Mouse (Mus musculus) adrenal gland, postnatal 0 days (tissue): ENCODE measurements around the gene S100a1. TPM values are rescaled to one million over a fixed set of nuclear protein-coding genes. Genes with fewer than 3 reads are reported as not detected.

Experiments used
- polyA plus RNA-seq: library from polyadenylated mRNA; unstranded; fragments of >200 nt; fragmentation: Nextera tagmentation; extraction: Ambion mirVana; gene quantifications from 2 replicates; pipeline ENCODE4 v1.2.1, GENCODE M21; 2015

Gene S100a1
- polyA plus RNA-seq: 127 and 178 TPM in 2 replicates

GRCm38 (mm10) chr3:90513796-90514590 is at the start of gene S100a1, which contains the start of gene S100a13:
TSS of gene S100a1 (minus strand) at chr3:90514392.
TSS of gene S100a13 (plus strand) at chr3:90514435.

GRCm38 (mm10) chr3:90560008-90560628 is 45.9 kb upstream of the S100a1 start, which contains the start of gene S100a3:
TSS of gene S100a3 (plus strand) at chr3:90560578.

GRCm38 (mm10) chr3:90537141-90537904 is 23.1 kb upstream of the S100a1 start, which contains the start of gene S100a16:
TSS of gene S100a16 (plus strand) at chr3:90537254.

GRCm38 (mm10) chr3:90526580-90526979 is 12.4 kb upstream of the S100a1 start, which contains the start of gene S100a14:
TSS of gene S100a14 (plus strand) at chr3:90526856.

GRCm38 (mm10) chr3:90508950-90509746 is 5.0 kb downstream of the S100a1 start, which contains the start of gene Chtop:
TSS of gene Chtop (minus strand) at chr3:90509498.

GRCm38 (mm10) chr3:90490696-90491256 is 23.4 kb downstream of the S100a1 start, which contains the start of gene Snapin:
TSS of gene Snapin (minus strand) at chr3:90491033.

GRCm38 (mm10) chr3:90475831-90476611 is 38.2 kb downstream of the S100a1 start, which contains the start of gene Ilf2:
TSS of gene Ilf2 (plus strand) at chr3:90476126.

GRCm38 (mm10) chr3:90465686-90466310 is 48.4 kb downstream of the S100a1 start, which contains the start of gene Npr1:
TSS of gene Npr1 (minus strand) at chr3:90465866.

Other genes with a start within 250 kb of the S100a1 start
- 2.0 and 2.4 TPM in 2 replicates for gene Dennd4b, start 249.2 kb downstream of the S100a1 start, polyA plus RNA-seq
- gene Gatad2b, start 221.2 kb downstream of the S100a1 start, polyA plus RNA-seq: 6.1 and 9.7 TPM in 2 replicates
- gene Slc27a3, start 124.5 kb downstream of the S100a1 start, polyA plus RNA-seq: 43.2 and 97.6 TPM in 2 replicates
- 15.3 and 25.4 TPM in 2 replicates for gene Ints3, start 80.8 kb downstream of the S100a1 start, polyA plus RNA-seq
- 20.6 and 53.8 TPM in 2 replicates for gene Npr1, start 48.5 kb downstream of the S100a1 start, polyA plus RNA-seq
- gene Ilf2, start 38.3 kb downstream of the S100a1 start, polyA plus RNA-seq: 77.1 and 81.3 TPM in 2 replicates
- 90.4 and 135 TPM in 2 replicates for gene Snapin, start 23.4 kb downstream of the S100a1 start, polyA plus RNA-seq
- gene Chtop, start 4.9 kb downstream of the S100a1 start, polyA plus RNA-seq: 74.9 and 87.8 TPM in 2 replicates
- 73.1 and 107 TPM in 2 replicates for gene S100a13, start within 50 bp of the S100a1 start, polyA plus RNA-seq
- 0.50 and 0.77 TPM in 2 replicates for gene S100a14, start 12.5 kb upstream of the S100a1 start, polyA plus RNA-seq
- 126 and 159 TPM in 2 replicates for gene S100a16, start 22.9 kb upstream of the S100a1 start, polyA plus RNA-seq
- gene S100a3, start 46.2 kb upstream of the S100a1 start, polyA plus RNA-seq: 0.11 and 0.14 TPM in 2 replicates
- not detected in 2 replicates for gene S100a2, start 75.9 kb upstream of the S100a1 start, polyA plus RNA-seq
- not detected in 2 replicates for gene Gm42674, start 87.5 kb upstream of the S100a1 start, polyA plus RNA-seq
- gene S100a4, start 89.4 kb upstream of the S100a1 start, polyA plus RNA-seq: 18.8 and 23.1 TPM in 2 replicates
- gene S100a5, start 94.1 kb upstream of the S100a1 start, polyA plus RNA-seq: not detected in 2 replicates
- gene S100a6, start 98.5 kb upstream of the S100a1 start, polyA plus RNA-seq: 423 and 740 TPM in 2 replicates
- gene S100a7a, start 139.6 kb upstream of the S100a1 start, polyA plus RNA-seq: 0.10 and 0.22 TPM in 2 replicates
- gene S100a8, start 154.6 kb upstream of the S100a1 start, polyA plus RNA-seq: 251 and 562 TPM in 2 replicates
- 163 and 345 TPM in 2 replicates for gene S100a9, start 181.3 kb upstream of the S100a1 start, polyA plus RNA-seq
- gene Pglyrp4, start 212.5 kb upstream of the S100a1 start, polyA plus RNA-seq: not detected in 2 replicates